Mouse (Mus musculus): ENCODE measurements around the gene Prss32.

- TF ChIP-seq CHD2 (IDR thresholded peaks at IDR 0.05; ENCODE audit: low read depth, low read length) (no peak), HCFC1 (IDR thresholded peaks at IDR 0.05; ENCODE audit: borderline replicate concordance, insufficient read depth, low read length) (no peak), MAFK (IDR thresholded peaks at IDR 0.05; ENCODE audit: insufficient read depth, low read depth, low read length) (no peak)
These were observed 24.4 kb upstream of the Prss32 start for GRCm38 (mm10) chr17:23819235-23819634.

Measured in ES-E14 (cell line).